Mouse (Mus musculus) lung, adult 2 months (tissue): Measurements from ENCODE around the gene H2-Q7. TPM values are rescaled to one million over a fixed set of nuclear protein-coding genes. Genes with fewer than 3 reads are reported as not detected.
"Not testable (repeated sequence)": the region's sequence is repeated elsewhere in the genome, so short reads cannot be mapped to it uniquely, and the experiment has no call there.

Experiments
- DNase-seq: peaks from one replicate; pipeline ENCODE4 v3.0.0; 2022
- H3K4me1 ChIP-seq: fragments of 200-500 bp; 2 replicates; pipeline ENCODE4 v1.6.1; 2011; ENCODE audit warnings: low read length; ENCODE audit not compliant: control insufficient read depth, insufficient read depth
- H3K4me3 ChIP-seq: fragments of 200-500 bp; replicated peaks from 2 replicates; pipeline ENCODE3; 2011; ENCODE audit warnings: low read depth, mild to moderate bottlenecking, control low read depth, low read length; ENCODE audit errors: extremely low read depth
- CTCF ChIP-seq: fragments of 200-500 bp; IDR thresholded peaks from 2 replicates; pipeline ENCODE4 v1.5.1; 2011; ENCODE audit warnings: mild to moderate bottlenecking, low read length, control low read depth; ENCODE audit not compliant: insufficient read depth
- POLR2A ChIP-seq: fragments of 200-500 bp; IDR thresholded peaks from 2 replicates; pipeline ENCODE4 v1.6.1; 2011; ENCODE audit warnings: low read depth, mild to moderate bottlenecking, control low read depth, low read length, borderline replicate concordance; ENCODE audit errors: extremely low read depth
- WGBS: fragments of 180-500 bp; shearing (Covaris S2); methylation state at CpG from one replicate; pipeline ENCODE4 v1.1.7; 2018; 5-methylcytosine and 5-hydroxymethylcytosine counted together
- polyA plus RNA-seq: library from polyadenylated mRNA; depleted of rRNA; stranded (reverse); fragments of >200 nt; gene quantifications from 2 replicates; pipeline ENCODE4 v1.2.3, GENCODE M21; 2012; rRNA removed

The H2-Q7 gene
- polyA plus RNA-seq, 1 experiment, result 211 TPM

- not testable (repeated sequence) for DNase-seq, H3K4me3 ChIP-seq, H3K4me1 ChIP-seq
- 50% methylated on average over 2 of the region's 9 CpGs for WGBS
Measured at GRCm38 (mm10) chr17:35460513-35461341, 21.8 kb downstream of the H2-Q7 start.

- not testable (repeated sequence) for H3K4me1 ChIP-seq, H3K4me3 ChIP-seq, DNase-seq
- WGBS, result 7% methylated on average over 8 of the region's 8 CpGs
- peak; percentile 58 for TF ChIP-seq CTCF
Measured at GRCm38 (mm10) chr17:35465651-35466050, 26.7 kb downstream of the H2-Q7 start.

DNA sequence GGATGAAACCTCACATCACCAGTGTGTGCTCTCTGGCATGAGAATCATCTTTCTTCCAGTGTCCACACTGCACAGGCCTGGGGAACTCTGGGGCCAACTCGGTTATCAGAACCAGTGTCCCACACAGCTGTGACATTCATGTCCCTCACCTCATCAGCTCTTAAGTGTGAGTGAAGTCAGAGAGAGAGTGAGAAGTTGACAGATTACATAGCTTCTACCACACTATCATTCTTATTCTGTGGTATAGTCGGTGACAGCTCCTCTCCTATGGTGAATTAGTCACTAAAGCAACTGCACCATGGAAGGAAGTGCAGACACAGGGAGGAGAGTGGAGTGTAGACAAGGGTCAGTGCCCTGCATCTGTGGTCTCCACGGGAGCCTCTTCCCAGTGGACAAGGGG, 30.0 kb downstream of the H2-Q7 start:
- not testable (repeated sequence) for H3K4me3 ChIP-seq, H3K4me1 ChIP-seq, DNase-seq
- WGBS, result 45% methylated on average over 3 of the region's 3 CpGs

GRCm38 (mm10) chr17:35469842-35470751, 31.1 kb downstream of the H2-Q7 start, which contains the start of gene H2-Q10:
Gene H2-Q10 (plus strand): TSS chr17:35470089.
- TF ChIP-seq CTCF (no peak), POLR2A (no peak)
- no peaks in the 10 kb centered on the region for H3K4me1 ChIP-seq
- no peak for DNase-seq
- 3% methylated on average over 79 of the region's 80 CpGs for WGBS
- H3K4me3 ChIP-seq, result no peak within 1 kb of the TSS

DNA sequence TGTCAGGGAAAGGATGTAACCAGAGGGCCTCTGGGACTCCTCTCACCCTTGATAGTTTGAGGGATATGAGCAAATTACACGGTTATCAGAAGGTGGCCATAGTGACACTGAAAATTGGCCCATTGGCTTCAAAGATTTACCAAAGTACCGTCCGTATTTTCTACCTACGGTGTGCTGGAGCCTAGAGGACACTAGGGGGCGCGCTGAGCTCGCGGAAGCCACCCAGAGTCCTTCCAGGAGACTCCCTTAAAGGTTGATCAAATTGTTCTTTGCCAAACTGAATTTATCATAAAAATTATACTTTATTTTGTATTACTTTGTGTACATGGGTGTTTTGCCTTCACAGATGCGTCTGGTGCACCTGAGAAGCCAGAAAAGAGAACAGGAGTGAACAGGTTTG, 45.1 kb downstream of the H2-Q7 start:
- peak; percentile 88 for TF ChIP-seq CTCF
- no peak for TF ChIP-seq POLR2A

GRCm38 (mm10) chr17:35485702-35486101, 46.7 kb downstream of the H2-Q7 start:
- TF ChIP-seq POLR2A (no peak), CTCF (no peak)
- H3K4me3 ChIP-seq, result no peak overlapping the region
- no peak for DNase-seq
- no peaks in the 10 kb centered on the region for H3K4me1 ChIP-seq
- 24% methylated on average over 4 of the region's 4 CpGs for WGBS

More for the DNA sequence above, 45.1 kb downstream of the H2-Q7 start:
- peak; percentile 45 for DNase-seq
- H3K4me1 ChIP-seq, result no peaks in the 10 kb centered on the region
- WGBS, result under 1% methylated on average over 9 of the region's 9 CpGs
- no peak overlapping the region for H3K4me3 ChIP-seq

DNA sequence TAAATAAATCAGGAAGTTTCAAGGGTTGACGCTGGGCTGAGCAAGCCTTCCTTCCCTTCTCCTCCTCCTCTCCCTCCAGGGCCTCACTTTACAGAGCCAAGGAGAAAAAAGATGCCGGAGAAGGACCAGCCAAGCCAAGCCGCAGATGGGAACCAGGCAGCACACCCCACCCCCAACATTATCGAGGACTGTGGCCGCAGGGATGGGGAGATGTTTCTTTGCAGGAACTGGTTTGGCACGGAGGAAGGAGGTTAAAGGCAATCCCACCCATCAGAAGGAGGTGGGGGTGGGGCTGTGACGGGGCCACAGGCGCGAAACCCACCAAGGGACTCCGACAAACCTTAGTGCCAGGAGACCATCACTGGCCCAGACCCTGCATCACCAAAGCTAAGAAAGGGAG, 47.8 kb downstream of the H2-Q7 start:
- 45% methylated on average over 10 of the region's 10 CpGs for WGBS
- H3K4me3 ChIP-seq, result no peak overlapping the region
- DNase-seq, result no peak

DNA sequence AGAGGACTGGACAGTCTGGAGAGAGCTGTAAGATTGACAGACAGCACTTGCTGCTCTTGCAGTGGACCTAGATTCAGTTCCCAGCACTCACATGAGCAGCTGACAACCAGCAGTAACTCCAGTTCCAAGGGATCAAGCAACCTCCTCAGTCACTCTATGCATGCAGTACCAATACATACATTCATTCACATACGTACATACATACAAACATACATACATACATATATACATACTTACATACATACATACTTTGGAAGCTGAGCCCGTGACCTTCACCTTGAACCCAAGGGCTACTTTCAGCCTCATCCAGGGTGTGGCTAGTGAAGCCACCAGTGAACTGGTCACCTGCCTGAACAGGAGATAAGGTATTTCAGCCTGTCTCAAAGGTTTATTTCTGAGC, 49.1 kb downstream of the H2-Q7 start:
- Histone ChIP-seq H3K4me1 (no peaks in the 10 kb centered on the region), H3K4me3 (no peak overlapping the region)
- no peak for DNase-seq
- 93% methylated on average over 2 of the region's 2 CpGs for WGBS
- no peak for TF ChIP-seq POLR2A
- no peak for TF ChIP-seq CTCF

More for the DNA sequence above, 47.8 kb downstream of the H2-Q7 start:
- no peaks in the 10 kb centered on the region for H3K4me1 ChIP-seq
- TF ChIP-seq CTCF (no peak), POLR2A (no peak)

DNA sequence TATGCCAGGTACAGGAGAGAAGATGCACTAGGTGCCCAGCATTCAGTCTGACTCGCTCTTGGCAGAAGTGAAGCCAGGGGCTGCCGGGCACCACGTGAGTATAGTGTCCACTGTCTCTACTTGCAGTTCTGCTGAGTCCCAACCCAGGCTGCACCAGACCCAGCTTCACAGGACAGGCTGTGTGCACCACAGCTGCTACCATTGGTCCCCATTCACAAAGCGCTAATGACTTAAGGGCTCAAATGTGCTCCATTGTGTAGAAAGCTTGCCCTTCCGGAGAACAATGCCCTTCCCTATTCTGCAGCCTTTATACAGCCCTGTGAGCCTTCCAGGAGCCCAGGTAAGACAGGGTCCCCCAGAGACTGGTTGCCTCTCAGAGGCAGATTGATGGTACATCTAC, 51.4 kb downstream of the H2-Q7 start:
- TF ChIP-seq CTCF, result no peak
- TF ChIP-seq POLR2A, result no peak
- 66% methylated on average over 5 of the region's 5 CpGs for WGBS
- Histone ChIP-seq H3K4me1 (no peaks in the 10 kb centered on the region), H3K4me3 (no peak overlapping the region)
- DNase-seq, result no peak

Other genes with a start within 250 kb of the H2-Q7 start
- gene Ltb, start 244.7 kb upstream of the H2-Q7 start, polyA plus RNA-seq, result 28.1 and 29.9 TPM in 2 replicates
- 2.1 and 2.5 TPM in 2 replicates for gene Tnf, start 237.1 kb upstream of the H2-Q7 start, polyA plus RNA-seq
- gene Lta, start 233.8 kb upstream of the H2-Q7 start, polyA plus RNA-seq, result 1.0 and 1.1 TPM in 2 replicates
- 1.2 TPM in 1 of 2 replicates, not detected in the other for gene Gm16181, start 218.3 kb upstream of the H2-Q7 start, polyA plus RNA-seq
- 6.3 and 8.1 TPM in 2 replicates for gene Atp6v1g2, start 205.5 kb upstream of the H2-Q7 start, polyA plus RNA-seq
- gene Nfkbil1, start 203.4 kb upstream of the H2-Q7 start, polyA plus RNA-seq, result 16.5 and 21.6 TPM in 2 replicates
- gene Ddx39b, start 197.4 kb upstream of the H2-Q7 start, polyA plus RNA-seq, result 245 and 304 TPM in 2 replicates
- gene H2-D1, start 176.4 kb upstream of the H2-Q7 start, polyA plus RNA-seq, result 878 and 1,286 TPM in 2 replicates
- gene H2-Q1, start 118.8 kb upstream of the H2-Q7 start, polyA plus RNA-seq, result 0.49 and 0.71 TPM in 2 replicates
- gene H2-Q2, start 96.9 kb upstream of the H2-Q7 start, polyA plus RNA-seq, result 6.4 and 6.6 TPM in 2 replicates
- 152 and 267 TPM in 2 replicates for gene H2-Q4, start 59.5 kb upstream of the H2-Q7 start, polyA plus RNA-seq
- 91.1 and 177 TPM in 2 replicates for gene H2-Q6, start 14.3 kb upstream of the H2-Q7 start, polyA plus RNA-seq
- 11.4 and 12.9 TPM in 2 replicates for gene H2-Q10, start 30.9 kb downstream of the H2-Q7 start, polyA plus RNA-seq
- gene Pou5f1, start 66.9 kb downstream of the H2-Q7 start, polyA plus RNA-seq, result not detected in 2 replicates
- gene Tcf19, start 77.7 kb downstream of the H2-Q7 start, polyA plus RNA-seq, result 6.4 and 6.5 TPM in 2 replicates
- 6.5 and 8.4 TPM in 2 replicates for gene Cchcr1, start 77.9 kb downstream of the H2-Q7 start, polyA plus RNA-seq
- gene Psors1c2, start 94.0 kb downstream of the H2-Q7 start, polyA plus RNA-seq, result 0.24 and 5.6 TPM in 2 replicates
- 2.0 and 23.0 TPM in 2 replicates for gene Cdsn, start 113.0 kb downstream of the H2-Q7 start, polyA plus RNA-seq
- gene 2300002M23Rik, start 128.3 kb downstream of the H2-Q7 start, polyA plus RNA-seq, result 18.0 TPM in 1 of 2 replicates, not detected in the other
- 257 and 330 TPM in 2 replicates for gene Sfta2, start 162.4 kb downstream of the H2-Q7 start, polyA plus RNA-seq
- not detected in 2 replicates for gene Gm9573, start 187.5 kb downstream of the H2-Q7 start, polyA plus RNA-seq
- 0.19 and 0.24 TPM in 2 replicates for gene Mucl3, start 204.5 kb downstream of the H2-Q7 start, polyA plus RNA-seq
- gene Vars2, start 228.4 kb downstream of the H2-Q7 start, polyA plus RNA-seq, result 44.0 and 46.6 TPM in 2 replicates
- gene Gtf2h4, start 234.6 kb downstream of the H2-Q7 start, polyA plus RNA-seq, result 21.3 and 22.5 TPM in 2 replicates